Mouse (Mus musculus): ENCODE results near the gene Popdc2. TPM values are rescaled to one million over a fixed set of nuclear protein-coding genes. Genes with fewer than 3 reads are reported as not detected.
A peak's percentile ranks its signal among the peaks of the same experiment; 100 is the strongest.

The Popdc2 gene
- polyA plus RNA-seq, 1 experiment from 2014 or later = 0.59 TPM

GRCm38 (mm10) chr16:38388757-38389156, 26.7 kb downstream of the Popdc2 start:
- no peak overlapping the region for H3K9ac ChIP-seq (ENCODE audit: low read length)
- H3K9me3 ChIP-seq (ENCODE audit: control insufficient read depth, low read length) = no peaks in the 10 kb centered on the region
- 87% methylated on average over 6 of the region's 6 CpGs for WGBS
- no peak overlapping the region for H3K4me2 ChIP-seq
- no peaks in the 10 kb centered on the region for H3K4me1 ChIP-seq (ENCODE audit: control insufficient read depth, insufficient read depth, low read length)
- no peak for DNase-seq (ENCODE audit: low spot score, missing footprints)
- no peak for ATAC-seq (ENCODE audit: low FRiP score)
- no peaks in the 10 kb centered on the region for H3K27me3 ChIP-seq (ENCODE audit: control insufficient read depth, insufficient read depth, low read length)
- no peak overlapping the region for H3K4me3 ChIP-seq (ENCODE audit: low read depth, low read length)
- H3K36me3 ChIP-seq (ENCODE audit: control insufficient read depth, insufficient read depth, low read length) = no peaks in the 10 kb centered on the region
- H3K27ac ChIP-seq (ENCODE audit: low read depth, low read length) = no peak overlapping the region

- 79% methylated on average over 8 of the region's 8 CpGs for WGBS
- no peaks in the 10 kb centered on the region for H3K9me3 ChIP-seq (ENCODE audit: control insufficient read depth, low read length)
- H3K27me3 ChIP-seq (ENCODE audit: control insufficient read depth, insufficient read depth, low read length) = no peaks in the 10 kb centered on the region
- ATAC-seq (ENCODE audit: low FRiP score) (no peak), DNase-seq (ENCODE audit: low spot score, missing footprints) (no peak)
- H3K4me2 ChIP-seq = no peak overlapping the region
- no peaks in the 10 kb centered on the region for H3K4me1 ChIP-seq (ENCODE audit: control insufficient read depth, insufficient read depth, low read length)
- no peak overlapping the region for H3K4me3 ChIP-seq (ENCODE audit: low read depth, low read length)
- H3K9ac ChIP-seq (ENCODE audit: low read length) = no peak overlapping the region
- no peaks in the 10 kb centered on the region for H3K36me3 ChIP-seq (ENCODE audit: control insufficient read depth, insufficient read depth, low read length)
- H3K27ac ChIP-seq (ENCODE audit: low read depth, low read length) = no peak overlapping the region
These were observed 27.4 kb downstream of the Popdc2 start for GRCm38 (mm10) chr16:38389284-38389893.

DNA sequence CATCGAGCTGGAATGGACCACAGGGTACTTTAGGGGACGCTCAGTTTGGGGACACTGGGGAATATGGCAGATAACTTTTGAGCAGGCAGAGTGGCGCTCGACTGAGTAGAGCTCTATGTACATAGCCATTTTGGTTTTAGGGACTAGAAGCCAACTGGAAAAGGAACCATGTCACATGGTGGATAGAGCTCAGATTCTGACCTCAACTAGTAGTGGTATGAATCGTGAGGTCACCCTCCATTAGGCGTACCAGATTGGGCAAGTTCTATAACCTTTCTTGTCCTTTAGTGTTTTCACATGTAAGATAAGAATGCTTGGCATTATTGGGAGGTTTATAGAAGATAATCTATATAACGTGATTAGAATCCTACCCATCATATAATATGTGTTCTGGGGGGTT, 28.3 kb downstream of the Popdc2 start:
- no peaks in the 10 kb centered on the region for H3K27me3 ChIP-seq (ENCODE audit: control insufficient read depth, insufficient read depth, low read length)
- no peaks in the 10 kb centered on the region for H3K9me3 ChIP-seq (ENCODE audit: control insufficient read depth, low read length)
- no peaks in the 10 kb centered on the region for H3K36me3 ChIP-seq (ENCODE audit: control insufficient read depth, insufficient read depth, low read length)
- ATAC-seq (ENCODE audit: low FRiP score) (no peak), DNase-seq (ENCODE audit: low spot score, missing footprints) (no peak)
- WGBS = 90% methylated on average over 7 of the region's 7 CpGs
- no peak overlapping the region for H3K9ac ChIP-seq (ENCODE audit: low read length)
- no peaks in the 10 kb centered on the region for H3K4me1 ChIP-seq (ENCODE audit: control insufficient read depth, insufficient read depth, low read length)
- no peak overlapping the region for H3K4me2 ChIP-seq
- no peak overlapping the region for H3K4me3 ChIP-seq (ENCODE audit: low read depth, low read length)
- H3K27ac ChIP-seq (ENCODE audit: low read depth, low read length) = no peak overlapping the region

- no peak for DNase-seq (ENCODE audit: low spot score, missing footprints)
- Histone ChIP-seq H3K27me3 (ENCODE audit: control insufficient read depth, insufficient read depth, low read length) (no peaks in the 10 kb centered on the region), H3K9me3 (ENCODE audit: control insufficient read depth, low read length) (no peaks in the 10 kb centered on the region), H3K36me3 (ENCODE audit: control insufficient read depth, insufficient read depth, low read length) (no peaks in the 10 kb centered on the region), H3K9ac (ENCODE audit: low read length) (no peak overlapping the region), H3K4me3 (ENCODE audit: low read depth, low read length) (no peak overlapping the region), H3K4me1 (ENCODE audit: control insufficient read depth, insufficient read depth, low read length) (no peaks in the 10 kb centered on the region), H3K4me2 (no peak overlapping the region), H3K27ac (ENCODE audit: low read depth, low read length) (no peak overlapping the region)
- 83% methylated on average over 23 of the region's 23 CpGs for WGBS
- no peak for ATAC-seq (ENCODE audit: low FRiP score)
These were observed 30.3 kb downstream of the Popdc2 start for GRCm38 (mm10) chr16:38392126-38392894.

DNA sequence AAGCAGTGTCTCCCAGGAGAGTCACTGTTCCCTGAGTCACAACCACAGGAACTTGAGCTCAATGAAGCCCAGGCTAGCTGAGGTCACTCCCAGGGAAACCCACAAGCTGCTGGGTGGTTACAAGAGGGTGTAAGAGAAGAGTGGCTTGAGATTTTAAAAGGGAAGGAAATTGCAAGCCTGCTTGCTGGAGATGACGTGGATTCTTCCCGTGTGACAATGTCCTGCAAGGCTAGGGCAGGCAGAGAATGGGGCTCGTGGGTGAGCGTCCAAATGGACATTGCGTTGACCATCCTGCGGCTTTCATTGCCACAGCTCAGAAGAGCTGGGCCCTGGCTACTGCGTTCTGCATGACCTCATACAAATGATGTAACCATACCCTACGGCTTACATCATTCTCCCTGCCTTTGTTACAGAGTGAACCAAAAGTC, 32.2 kb downstream of the Popdc2 start:
- no peak for ATAC-seq (ENCODE audit: low FRiP score)
- H3K36me3 ChIP-seq (ENCODE audit: control insufficient read depth, insufficient read depth, low read length) = no peaks in the 10 kb centered on the region

GRCm38 (mm10) chr16:38395060-38395730, 33.2 kb downstream of the Popdc2 start:
- Histone ChIP-seq H3K4me1 (ENCODE audit: control insufficient read depth, insufficient read depth, low read length) (peaks cover 7% of the 10 kb centered on the region; the same call in 1 of the 2 replicates), H3K27ac (ENCODE audit: low read depth, low read length) (no peak overlapping the region), H3K9ac (ENCODE audit: low read length) (no peak overlapping the region), H3K4me2 (no peak overlapping the region), H3K36me3 (ENCODE audit: control insufficient read depth, insufficient read depth, low read length) (no peaks in the 10 kb centered on the region), H3K27me3 (ENCODE audit: control insufficient read depth, insufficient read depth, low read length) (no peaks in the 10 kb centered on the region), H3K4me3 (ENCODE audit: low read depth, low read length) (no peak overlapping the region), H3K9me3 (ENCODE audit: control insufficient read depth, low read length) (no peaks in the 10 kb centered on the region)
- 77% methylated on average over 6 of the region's 6 CpGs for WGBS
- DNase-seq (ENCODE audit: low spot score, missing footprints) (no peak), ATAC-seq (ENCODE audit: low FRiP score) (no peak)

More for the DNA sequence above, 32.2 kb downstream of the Popdc2 start:
- H3K9me3 ChIP-seq (ENCODE audit: control insufficient read depth, low read length) = no peaks in the 10 kb centered on the region
- H3K27ac ChIP-seq (ENCODE audit: low read depth, low read length) = no peak overlapping the region
- H3K4me1 ChIP-seq (ENCODE audit: control insufficient read depth, insufficient read depth, low read length) = peaks cover 2% of the 10 kb centered on the region; the same call in 1 of the 2 replicates
- H3K4me2 ChIP-seq = no peak overlapping the region
- 87% methylated on average over 8 of the region's 8 CpGs for WGBS
- no peak overlapping the region for H3K9ac ChIP-seq (ENCODE audit: low read length)
- H3K27me3 ChIP-seq (ENCODE audit: control insufficient read depth, insufficient read depth, low read length) = no peaks in the 10 kb centered on the region
- no peak for DNase-seq (ENCODE audit: low spot score, missing footprints)
- H3K4me3 ChIP-seq (ENCODE audit: low read depth, low read length) = no peak overlapping the region

DNA sequence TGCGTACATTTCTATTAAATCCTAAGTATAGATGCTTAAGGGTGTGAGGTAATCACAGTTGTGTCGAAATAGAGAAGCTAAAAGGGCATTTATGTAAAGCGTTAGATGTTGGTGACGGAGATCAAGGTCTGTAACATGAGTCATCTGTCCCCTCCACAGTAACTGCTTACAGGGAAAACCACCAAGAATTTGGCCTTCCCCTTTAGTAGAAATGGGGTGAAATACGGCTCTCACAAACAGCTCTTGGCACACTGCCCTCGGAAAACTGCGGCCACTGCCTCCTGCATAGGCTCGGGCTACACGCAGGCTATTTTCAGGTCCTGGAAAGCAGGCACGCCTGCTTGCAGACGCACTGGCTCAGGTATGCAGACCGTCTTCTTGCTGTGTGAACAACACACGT, 34.1 kb downstream of the Popdc2 start:
- Histone ChIP-seq H3K27ac (ENCODE audit: low read depth, low read length) (no peak overlapping the region), H3K9me3 (ENCODE audit: control insufficient read depth, low read length) (no peaks in the 10 kb centered on the region), H3K36me3 (ENCODE audit: control insufficient read depth, insufficient read depth, low read length) (no peaks in the 10 kb centered on the region), H3K4me1 (ENCODE audit: control insufficient read depth, insufficient read depth, low read length) (peaks cover 7% of the 10 kb centered on the region; the same call in 1 of the 2 replicates), H3K27me3 (ENCODE audit: control insufficient read depth, insufficient read depth, low read length) (no peaks in the 10 kb centered on the region), H3K4me3 (ENCODE audit: low read depth, low read length) (no peak overlapping the region), H3K4me2 (no peak overlapping the region), H3K9ac (ENCODE audit: low read length) (no peak overlapping the region)
- no peak for DNase-seq (ENCODE audit: low spot score, missing footprints)
- ATAC-seq (ENCODE audit: low FRiP score) = no peak
- 89% methylated on average over 13 of the region's 13 CpGs for WGBS

- Histone ChIP-seq H3K36me3 (ENCODE audit: control insufficient read depth, insufficient read depth, low read length) (no peaks in the 10 kb centered on the region), H3K4me2 (no peak overlapping the region), H3K9ac (ENCODE audit: low read length) (no peak overlapping the region), H3K27ac (ENCODE audit: low read depth, low read length) (no peak overlapping the region), H3K4me3 (ENCODE audit: low read depth, low read length) (no peak overlapping the region), H3K4me1 (ENCODE audit: control insufficient read depth, insufficient read depth, low read length) (peaks cover 7% of the 10 kb centered on the region; the same call in 1 of the 2 replicates), H3K27me3 (ENCODE audit: control insufficient read depth, insufficient read depth, low read length) (no peaks in the 10 kb centered on the region), H3K9me3 (ENCODE audit: control insufficient read depth, low read length) (no peaks in the 10 kb centered on the region)
- 91% methylated on average over 6 of the region's 6 CpGs for WGBS
- no peak for DNase-seq (ENCODE audit: low spot score, missing footprints)
- ATAC-seq (ENCODE audit: low FRiP score) = no peak
These were observed 36.3 kb downstream of the Popdc2 start for GRCm38 (mm10) chr16:38398266-38398665.

DNA sequence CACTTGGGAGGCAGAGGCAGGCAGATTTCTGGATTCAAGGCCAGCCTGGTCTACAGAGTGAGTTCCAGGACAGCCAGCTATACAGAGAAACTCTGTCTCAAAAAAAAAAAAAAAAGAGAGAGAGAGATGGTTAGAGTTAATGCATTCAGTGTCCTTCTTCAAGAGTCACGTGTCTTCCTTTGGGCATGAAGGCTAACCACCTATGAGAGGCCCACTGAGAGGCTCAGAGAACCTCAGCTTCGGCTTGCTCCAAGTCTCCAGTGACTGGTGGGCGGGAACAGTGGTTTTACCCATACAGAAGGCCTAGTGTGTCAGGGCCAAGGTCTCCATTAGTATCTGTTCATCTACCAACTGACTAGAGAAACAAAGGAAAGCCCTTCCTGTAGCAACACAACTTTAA, 37.1 kb downstream of the Popdc2 start:
- Histone ChIP-seq H3K4me3 (ENCODE audit: low read depth, low read length) (no peak overlapping the region), H3K36me3 (ENCODE audit: control insufficient read depth, insufficient read depth, low read length) (no peaks in the 10 kb centered on the region), H3K27me3 (ENCODE audit: control insufficient read depth, insufficient read depth, low read length) (no peaks in the 10 kb centered on the region), H3K9me3 (ENCODE audit: control insufficient read depth, low read length) (no peaks in the 10 kb centered on the region), H3K4me1 (ENCODE audit: control insufficient read depth, insufficient read depth, low read length) (peaks cover 7% of the 10 kb centered on the region; the same call in 1 of the 2 replicates), H3K9ac (ENCODE audit: low read length) (no peak overlapping the region; the same call in 1 of the 2 replicates), H3K4me2 (peak overlapping the region; percentile 53), H3K27ac (ENCODE audit: low read depth, low read length) (peak overlapping the region; percentile 22; the same call in 1 of the 2 replicates)
- 69% methylated on average over 3 of the region's 3 CpGs for whole genome bisulfite sequencing
- ATAC-seq (ENCODE audit: low FRiP score) = no peak
- DNase-seq (ENCODE audit: low spot score, missing footprints) = peak; percentile 81
